Mouse (Mus musculus) R1 (cell line): Measurements from ENCODE around the gene Fxyd7.

Experiments
- DNase-seq: peaks from one replicate; pipeline ENCODE4 v3.0.0-alpha.2; 2018; ENCODE audit warnings: low read depth, low spot score

The Fxyd7 gene

DNA sequence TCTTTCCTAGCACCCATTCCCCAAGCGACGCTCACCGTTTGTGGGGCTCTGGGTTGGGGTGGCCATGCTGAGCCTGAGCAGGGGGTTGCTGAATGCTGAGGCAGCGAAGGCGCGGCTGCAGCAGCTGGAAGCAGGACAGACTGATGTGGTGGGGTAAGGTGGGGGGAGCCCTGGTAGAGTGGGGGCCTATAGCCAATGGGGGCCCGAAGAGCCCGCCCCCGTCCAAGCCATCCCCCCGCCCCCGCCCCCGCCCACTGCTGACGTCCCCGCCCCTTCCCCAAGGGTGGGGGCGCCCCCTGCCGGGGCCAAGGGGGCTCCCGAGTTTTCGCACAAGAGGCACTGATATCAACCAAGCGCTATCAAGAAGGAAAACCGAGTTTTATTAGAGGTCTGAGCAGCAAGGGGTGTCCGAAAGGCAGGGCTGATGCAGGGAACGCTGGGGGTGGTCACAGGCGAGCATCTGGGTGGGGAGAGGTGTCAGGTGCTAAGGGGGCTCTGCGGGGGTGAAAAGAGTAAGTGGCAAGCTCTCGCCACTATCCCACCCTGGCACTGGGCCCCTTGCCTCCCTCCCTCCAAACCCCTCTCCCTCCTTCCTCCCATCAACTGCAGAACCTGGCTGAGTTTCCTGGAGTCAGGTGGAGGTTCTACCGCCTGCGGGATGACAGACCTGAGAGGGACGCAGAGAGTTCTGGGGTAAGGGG, at the start of gene Fxyd7:
Fxyd7 (minus strand) TSS at position 147 of the 701 bp plus-strand sequence.
- DNase-seq = no peak

GRCm38 (mm10) chr7:31100786-31101185, 49.5 kb upstream of the Fxyd7 start:
- no peak for DNase-seq

GRCm38 (mm10) chr7:31099612-31099982, 48.3 kb upstream of the Fxyd7 start:
- DNase-seq = peak; percentile 30

- peak; percentile 60 for DNase-seq
Observed at GRCm38 (mm10) chr7:31098697-31099611, 47.7 kb upstream of the Fxyd7 start.

GRCm38 (mm10) chr7:31097583-31098248, 46.4 kb upstream of the Fxyd7 start:
- peak; percentile 93 for DNase-seq

GRCm38 (mm10) chr7:31096892-31097564, 45.8 kb upstream of the Fxyd7 start:
- no peak for DNase-seq

DNA sequence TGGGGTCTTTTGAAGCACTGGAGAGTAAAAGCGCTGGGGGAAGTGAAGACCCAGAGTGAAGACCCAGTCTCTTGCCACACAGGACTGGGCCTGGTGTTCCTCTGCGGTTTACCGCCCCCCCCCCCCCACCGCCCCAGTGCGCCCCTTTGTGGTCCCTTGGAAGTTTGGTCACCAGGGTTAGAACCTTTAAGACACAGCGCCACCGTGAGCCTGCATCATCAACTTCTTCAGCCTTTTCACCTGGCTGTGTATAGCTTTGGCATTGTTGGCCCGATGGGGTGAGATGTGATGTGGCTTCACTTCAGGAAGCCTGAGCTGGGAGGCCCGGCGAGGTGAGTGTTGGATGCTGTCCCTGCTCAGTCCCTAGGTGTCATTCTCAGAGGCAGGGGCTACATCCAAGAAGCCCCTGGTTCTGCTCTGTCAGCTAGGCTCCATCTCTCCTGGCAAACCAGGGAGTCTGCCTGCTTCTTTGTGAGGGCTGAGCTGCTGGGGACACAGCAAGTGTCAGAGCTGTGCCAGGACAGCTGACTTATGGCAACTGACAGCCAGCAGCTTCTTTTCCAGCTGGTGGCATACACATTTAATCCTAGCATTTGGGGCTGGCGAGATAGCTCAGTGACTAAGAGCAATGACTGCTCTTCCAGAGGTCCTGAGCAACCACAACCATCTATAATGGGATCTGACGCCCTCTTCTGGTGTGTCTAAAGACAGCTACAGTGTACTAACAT, 43.7 kb upstream of the Fxyd7 start:
- peak; percentile 34 for DNase-seq

GRCm38 (mm10) chr7:31089721-31090120, 38.5 kb upstream of the Fxyd7 start:
- DNase-seq = no peak

GRCm38 (mm10) chr7:31088206-31088605, 36.9 kb upstream of the Fxyd7 start:
- no peak for DNase-seq

DNA sequence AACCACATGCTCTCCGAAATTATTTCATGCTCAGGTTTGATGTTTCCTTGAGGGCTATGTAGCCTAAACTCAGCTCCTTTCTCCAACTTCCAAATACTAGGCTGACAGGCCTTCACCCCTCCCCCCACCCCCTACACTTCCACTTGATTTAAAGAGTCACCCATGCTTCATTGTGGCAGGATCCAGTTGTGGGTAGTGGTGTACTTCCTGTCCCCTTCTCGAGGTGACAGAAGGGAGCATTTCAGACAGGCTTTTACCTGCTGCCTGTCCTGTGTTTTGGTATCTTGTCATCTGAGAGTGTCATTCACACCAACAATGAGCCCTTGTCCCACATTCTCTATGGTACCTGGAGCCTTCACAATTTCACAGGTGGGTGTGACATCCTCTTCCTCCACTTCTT, 36.0 kb upstream of the Fxyd7 start:
- no peak for DNase-seq

DNA sequence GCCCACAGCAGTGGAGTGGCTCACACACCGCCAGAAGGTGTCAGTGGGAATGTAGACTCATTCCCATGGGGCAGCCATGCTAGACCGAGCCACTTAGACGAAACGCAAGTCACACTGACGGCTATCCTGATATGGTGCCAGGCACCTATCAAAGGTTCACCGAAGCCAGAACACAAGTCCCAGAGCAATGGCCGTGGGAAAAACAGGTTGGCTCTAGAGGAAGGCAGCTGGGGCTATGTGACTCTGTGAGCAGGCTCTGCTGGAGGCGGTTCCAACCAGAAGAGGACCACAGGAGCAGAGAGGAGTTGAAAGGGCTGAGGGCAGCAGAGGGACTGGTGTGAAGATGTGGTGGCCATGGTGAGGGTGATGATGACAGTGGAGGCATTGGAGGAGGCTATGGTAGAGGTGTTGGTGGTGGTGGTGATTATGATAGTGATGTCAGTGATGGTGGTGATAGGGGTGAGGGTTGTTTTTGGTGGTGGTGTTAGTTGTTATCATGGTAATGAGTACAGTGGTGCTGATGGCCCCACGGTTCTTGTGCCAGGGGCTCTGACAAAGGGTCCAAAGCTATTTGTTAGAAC, 35.0 kb upstream of the Fxyd7 start:
- no peak for DNase-seq

DNA sequence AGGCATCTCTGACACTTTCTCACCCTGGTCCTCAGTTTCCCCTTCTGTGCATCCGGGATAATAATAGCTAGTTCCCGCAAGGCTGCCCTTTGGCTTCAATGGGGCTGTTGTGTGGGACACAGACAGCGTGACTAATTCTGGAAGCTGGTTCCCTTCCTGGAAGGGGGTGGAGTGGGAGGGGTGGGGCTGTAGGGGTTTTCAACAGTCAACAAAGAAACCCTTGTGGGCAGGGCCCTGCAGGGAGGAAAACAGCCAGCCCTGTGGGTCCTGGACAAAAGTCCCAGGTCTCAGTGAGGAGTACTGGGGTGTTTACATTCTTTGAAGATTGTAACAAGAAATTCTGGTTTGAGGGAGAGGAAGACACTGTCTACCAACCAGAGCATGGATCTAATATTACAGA, 33.9 kb upstream of the Fxyd7 start:
- DNase-seq = peak; percentile 44

- DNase-seq = no peak
Observed at GRCm38 (mm10) chr7:31084140-31084539, 32.9 kb upstream of the Fxyd7 start.

DNA sequence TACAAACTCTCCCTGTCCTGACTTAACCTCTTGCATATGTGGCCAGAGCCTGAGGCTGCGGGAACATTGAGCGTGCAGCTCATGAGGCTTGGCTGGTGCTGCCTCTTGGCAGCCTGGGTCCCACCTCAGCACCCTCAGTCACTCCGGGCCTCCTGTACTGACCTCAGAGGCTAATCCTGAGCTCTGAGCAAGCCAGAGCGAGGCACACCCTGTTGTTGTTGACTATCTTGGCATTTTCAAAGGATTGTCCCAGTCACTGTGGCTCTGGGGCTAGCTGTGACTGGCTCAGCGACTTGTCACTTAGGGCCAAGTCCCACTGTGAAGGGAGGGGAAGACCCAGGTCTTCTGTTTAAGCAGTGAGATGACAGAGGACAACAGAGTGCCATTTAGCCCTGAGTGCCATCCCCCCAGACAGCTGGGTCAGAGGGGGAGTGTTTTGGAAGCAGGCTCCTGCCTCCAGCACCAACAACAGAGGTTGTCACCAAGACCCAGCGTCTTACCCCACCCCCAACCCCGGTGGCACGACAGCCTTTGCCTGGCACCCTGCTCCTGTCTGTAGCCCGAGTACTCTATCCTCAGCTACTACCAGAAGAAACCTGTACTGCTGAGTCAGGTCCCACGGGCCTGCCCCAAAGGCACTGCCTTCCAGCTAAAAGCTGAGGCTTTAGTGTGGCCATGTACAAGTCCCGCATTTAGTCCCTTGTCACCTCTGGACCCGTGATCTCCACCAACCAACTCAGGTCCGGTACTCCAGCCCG, 31.7 kb upstream of the Fxyd7 start:
- DNase-seq = no peak

DNA sequence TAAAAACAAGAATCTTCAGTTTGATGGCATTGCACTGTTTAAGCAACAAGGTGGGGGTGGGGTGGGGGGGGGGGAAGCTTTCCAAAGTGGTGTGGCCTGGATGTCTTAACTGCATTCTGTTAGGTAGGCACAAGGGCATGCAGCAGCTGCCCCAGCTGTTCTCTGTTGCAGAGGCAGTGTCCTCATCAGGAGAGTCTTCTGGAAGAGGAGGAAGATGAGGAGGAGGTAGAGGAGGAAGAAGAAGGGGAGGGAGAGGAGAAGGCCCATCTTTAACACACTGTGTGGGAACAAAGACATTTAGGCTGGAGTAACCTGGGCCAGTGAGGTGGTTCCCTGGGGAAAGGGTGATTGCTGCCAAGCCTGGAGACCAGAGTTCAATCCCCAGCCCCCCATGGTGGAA, 30.8 kb upstream of the Fxyd7 start:
- no peak for DNase-seq

GRCm38 (mm10) chr7:31081106-31081505, 29.8 kb upstream of the Fxyd7 start:
- no peak for DNase-seq

DNA sequence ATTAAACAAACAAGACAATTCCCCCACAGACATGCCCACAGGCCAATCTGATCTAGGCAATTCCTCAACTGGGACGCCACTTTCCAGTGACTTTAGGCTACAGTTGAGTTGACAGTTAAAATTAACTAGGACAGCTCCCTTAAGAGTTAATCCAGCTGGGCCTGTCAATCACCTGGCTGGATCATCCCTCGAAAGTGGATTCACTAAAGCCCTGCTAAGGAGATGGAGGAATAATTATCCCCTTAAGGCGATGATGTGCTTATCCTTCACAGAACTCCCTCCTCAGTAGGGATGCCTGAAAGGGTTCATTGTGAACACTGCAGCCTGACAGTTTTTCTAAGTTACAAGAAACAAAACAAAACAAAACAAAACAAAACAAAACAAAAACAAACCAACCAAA, 29.3 kb upstream of the Fxyd7 start:
- no peak for DNase-seq

DNA sequence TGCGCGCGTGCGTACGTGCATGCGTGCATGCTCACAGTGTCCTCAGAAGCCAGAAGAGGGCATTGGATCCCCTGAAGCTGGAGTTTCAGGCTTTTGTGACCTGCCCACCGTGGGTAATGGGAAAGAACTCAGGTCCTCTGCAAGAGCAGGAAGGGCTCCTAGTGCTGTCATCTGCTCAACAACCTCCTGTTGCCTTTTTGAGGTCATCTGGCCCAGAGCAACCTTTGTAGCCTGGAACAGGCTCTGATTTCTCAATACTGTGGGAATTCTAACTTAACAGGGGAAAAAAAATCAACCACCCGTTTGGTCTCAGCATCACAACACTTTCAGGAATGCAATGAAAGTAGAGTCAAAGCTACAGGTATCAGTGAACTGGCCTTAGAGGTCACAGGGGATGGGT, 28.4 kb upstream of the Fxyd7 start:
- DNase-seq = no peak

DNA sequence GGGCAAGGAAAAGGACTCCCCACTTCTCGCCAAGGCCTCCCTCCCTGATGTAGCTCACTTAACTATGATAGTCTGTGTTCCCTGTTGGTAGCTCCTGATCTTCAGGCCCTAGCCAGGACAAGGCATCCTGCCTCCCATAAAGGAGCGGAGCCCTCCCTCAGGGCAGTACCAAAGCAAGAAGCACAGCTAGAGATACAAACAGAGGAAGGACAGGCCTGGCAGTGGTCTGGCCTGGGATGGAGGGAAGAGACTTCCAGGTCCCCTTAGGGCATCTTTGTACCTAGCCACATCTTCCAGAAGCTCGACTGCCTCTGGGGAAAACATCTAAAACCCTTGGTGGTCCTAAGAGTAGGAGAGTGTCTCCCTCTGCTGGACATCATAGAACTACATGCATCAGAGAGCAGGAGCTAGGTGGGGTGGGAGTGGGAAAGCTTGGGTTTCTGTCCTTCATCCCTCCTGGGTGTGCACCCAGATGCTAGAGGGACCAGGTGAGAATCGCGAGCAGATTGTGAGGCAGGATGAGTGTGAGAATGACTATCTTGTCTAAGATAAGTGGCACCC, 26.7 kb upstream of the Fxyd7 start:
- peak; percentile 67 for DNase-seq

GRCm38 (mm10) chr7:31077470-31077869, 26.2 kb upstream of the Fxyd7 start:
- no peak for DNase-seq
